Mouse (Mus musculus) stomach, embryonic 15.5 days (tissue): Measurements from ENCODE around the gene Tmem221. TPM values are rescaled to one million over a fixed set of nuclear protein-coding genes. Genes with fewer than 3 reads are reported as not detected.

Experiments used
- polyA plus RNA-seq: library from polyadenylated mRNA; unstranded; fragments of >200 nt; fragmentation: Nextera tagmentation; extraction: Ambion mirVana; gene quantifications from 2 replicates; pipeline ENCODE4 v1.2.1, GENCODE M21; 2015

The Tmem221 gene
- polyA plus RNA-seq, 1 experiment from 2014 or later: 4.0 TPM

Other genes with a start within 250 kb of the Tmem221 start
- gene Use1, start 192.0 kb downstream of the Tmem221 start, polyA plus RNA-seq: 87.4 and 88.8 TPM in 2 replicates
- 8.0 TPM in 2 replicates for gene Ocel1, start 187.6 kb downstream of the Tmem221 start, polyA plus RNA-seq
- gene Nr2f6, start 176.9 kb downstream of the Tmem221 start, polyA plus RNA-seq: 80.9 and 81.8 TPM in 2 replicates
- 10.8 and 10.9 TPM in 2 replicates for gene Ushbp1, start 163.1 kb downstream of the Tmem221 start, polyA plus RNA-seq
- gene Babam1, start 162.0 kb downstream of the Tmem221 start, polyA plus RNA-seq: 92.2 and 98.2 TPM in 2 replicates
- gene Ankle1, start 152.9 kb downstream of the Tmem221 start, polyA plus RNA-seq: 42.3 and 46.2 TPM in 2 replicates
- gene Abhd8, start 95.2 kb downstream of the Tmem221 start, polyA plus RNA-seq: 42.0 and 44.0 TPM in 2 replicates
- gene Mrpl34, start 93.9 kb downstream of the Tmem221 start, polyA plus RNA-seq: 154 and 164 TPM in 2 replicates
- gene Dda1, start 89.7 kb downstream of the Tmem221 start, polyA plus RNA-seq: 90.2 and 92.4 TPM in 2 replicates
- 1.5 and 1.8 TPM in 2 replicates for gene Ano8, start 72.9 kb downstream of the Tmem221 start, polyA plus RNA-seq
- 14.6 and 16.1 TPM in 2 replicates for gene Gtpbp3, start 70.8 kb downstream of the Tmem221 start, polyA plus RNA-seq
- 84.8 and 90.0 TPM in 2 replicates for gene Plvap, start 47.1 kb downstream of the Tmem221 start, polyA plus RNA-seq
- gene Ccdc194, start 33.2 kb downstream of the Tmem221 start, polyA plus RNA-seq: 0.27 and 0.49 TPM in 2 replicates
- 52.3 and 53.9 TPM in 2 replicates for gene Bst2, start 21.4 kb downstream of the Tmem221 start, polyA plus RNA-seq
- gene Mvb12a, start 15.9 kb downstream of the Tmem221 start, polyA plus RNA-seq: 97.6 and 107 TPM in 2 replicates
- 0.08 and 0.15 TPM in 2 replicates for gene Nxnl1, start 7.7 kb upstream of the Tmem221 start, polyA plus RNA-seq
- gene Slc27a1, start 10.0 kb upstream of the Tmem221 start, polyA plus RNA-seq: 37.1 and 38.8 TPM in 2 replicates
- 238 and 243 TPM in 2 replicates for gene Pgls, start 33.3 kb upstream of the Tmem221 start, polyA plus RNA-seq
- 4.3 and 4.7 TPM in 2 replicates for gene Fam129c, start 38.8 kb upstream of the Tmem221 start, polyA plus RNA-seq
- 70.6 and 75.1 TPM in 2 replicates for gene Colgalt1, start 52.1 kb upstream of the Tmem221 start, polyA plus RNA-seq
- 1.1 TPM in 2 replicates for gene Unc13a, start 112.9 kb upstream of the Tmem221 start, polyA plus RNA-seq
- gene Jak3, start 117.4 kb upstream of the Tmem221 start, polyA plus RNA-seq: 9.1 and 9.6 TPM in 2 replicates
- 1.4 and 2.0 TPM in 2 replicates for gene Insl3, start 130.3 kb upstream of the Tmem221 start, polyA plus RNA-seq
- 10.4 and 12.2 TPM in 2 replicates for gene B3gnt3, start 142.9 kb upstream of the Tmem221 start, polyA plus RNA-seq
- 7.6 and 8.3 TPM in 2 replicates for gene Fcho1, start 166.8 kb upstream of the Tmem221 start, polyA plus RNA-seq